Mouse (Mus musculus): ENCODE measurements around the gene Spata46. TPM values are rescaled to one million over a fixed set of nuclear protein-coding genes. Genes with fewer than 3 reads are reported as not detected.

Gene Spata46
- polyA plus RNA-seq, 1 experiment from 2014 or later, result 0.84 TPM

DNA sequence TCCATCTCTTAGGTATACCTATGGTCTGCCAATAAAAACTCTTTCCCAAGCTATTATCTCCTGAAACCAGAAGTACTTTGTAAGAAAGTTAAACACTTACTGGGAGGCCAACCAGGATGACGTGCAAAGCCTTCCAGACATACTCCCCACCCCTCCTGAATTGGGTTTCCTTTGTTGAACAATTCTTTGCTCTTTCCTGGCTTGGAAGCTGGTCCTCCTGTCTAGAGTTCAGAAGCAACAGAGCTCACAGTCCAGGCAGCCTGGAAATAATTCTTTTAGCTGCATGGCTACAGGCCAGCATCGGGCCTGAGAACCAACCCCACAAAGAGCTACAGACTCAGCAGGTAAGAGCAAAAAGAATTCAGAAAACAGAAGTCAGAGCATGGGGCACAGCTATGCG lies 37.7 kb downstream of the Spata46 start:
- H3K27me3 ChIP-seq (ENCODE audit: low read depth, poor library complexity, severe bottlenecking), result peaks cover 5% of the 10 kb centered on the region; the same call in 1 of the 2 replicates
- no peaks in the 10 kb centered on the region for H3K9me3 ChIP-seq (replicated peaks)
- no peak overlapping the region for H3K27ac ChIP-seq (replicated peaks)
- no peak for DNase-seq (ENCODE audit: low spot score)
- no peak overlapping the region for H3K4me3 ChIP-seq
- H3K36me3 ChIP-seq, result no peaks in the 10 kb centered on the region
- WGBS, result 89% methylated on average over 3 of the region's 3 CpGs
- H3K4me1 ChIP-seq, result peaks cover 11% of the 10 kb centered on the region; the same call in 1 of the 2 replicates

GRCm38 (mm10) chr1:170351080-170351479 lies 42.5 kb downstream of the Spata46 start:
- H3K4me1 ChIP-seq, result no peaks in the 10 kb centered on the region
- no peak for DNase-seq (ENCODE audit: low spot score)
- H3K27ac ChIP-seq (replicated peaks), result no peak overlapping the region
- no peaks in the 10 kb centered on the region for H3K27me3 ChIP-seq (ENCODE audit: low read depth, poor library complexity, severe bottlenecking)
- no peaks in the 10 kb centered on the region for H3K9me3 ChIP-seq (replicated peaks)
- no peak overlapping the region for H3K4me3 ChIP-seq
- no peaks in the 10 kb centered on the region for H3K36me3 ChIP-seq

DNA sequence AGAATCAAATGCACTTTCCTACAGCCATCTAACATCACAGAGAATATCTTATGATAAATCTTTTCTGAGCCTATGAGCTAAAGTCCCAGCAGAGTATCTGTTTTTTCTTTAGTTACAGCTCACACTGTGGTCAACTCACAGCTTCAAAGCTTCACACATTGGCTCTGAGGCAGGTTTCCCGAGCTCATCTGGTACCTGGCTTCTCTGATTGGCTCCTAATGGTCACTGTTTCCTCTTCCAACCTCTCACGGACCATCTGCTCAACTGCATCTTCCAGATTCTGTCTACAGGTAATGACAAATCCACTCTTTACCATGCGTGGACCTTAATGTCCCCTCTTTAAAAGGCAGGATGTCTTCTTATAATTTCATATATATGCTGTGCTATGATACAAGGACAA lies 44.7 kb downstream of the Spata46 start:
- H3K4me3 ChIP-seq, result no peak overlapping the region
- no peaks in the 10 kb centered on the region for H3K27me3 ChIP-seq (ENCODE audit: low read depth, poor library complexity, severe bottlenecking)
- no peak for DNase-seq (ENCODE audit: low spot score)
- 72% methylated on average over 3 of the region's 3 CpGs for WGBS
- no peaks in the 10 kb centered on the region for H3K4me1 ChIP-seq
- H3K9me3 ChIP-seq (replicated peaks), result no peaks in the 10 kb centered on the region
- H3K27ac ChIP-seq (replicated peaks), result no peak overlapping the region
- H3K36me3 ChIP-seq, result no peaks in the 10 kb centered on the region

DNA sequence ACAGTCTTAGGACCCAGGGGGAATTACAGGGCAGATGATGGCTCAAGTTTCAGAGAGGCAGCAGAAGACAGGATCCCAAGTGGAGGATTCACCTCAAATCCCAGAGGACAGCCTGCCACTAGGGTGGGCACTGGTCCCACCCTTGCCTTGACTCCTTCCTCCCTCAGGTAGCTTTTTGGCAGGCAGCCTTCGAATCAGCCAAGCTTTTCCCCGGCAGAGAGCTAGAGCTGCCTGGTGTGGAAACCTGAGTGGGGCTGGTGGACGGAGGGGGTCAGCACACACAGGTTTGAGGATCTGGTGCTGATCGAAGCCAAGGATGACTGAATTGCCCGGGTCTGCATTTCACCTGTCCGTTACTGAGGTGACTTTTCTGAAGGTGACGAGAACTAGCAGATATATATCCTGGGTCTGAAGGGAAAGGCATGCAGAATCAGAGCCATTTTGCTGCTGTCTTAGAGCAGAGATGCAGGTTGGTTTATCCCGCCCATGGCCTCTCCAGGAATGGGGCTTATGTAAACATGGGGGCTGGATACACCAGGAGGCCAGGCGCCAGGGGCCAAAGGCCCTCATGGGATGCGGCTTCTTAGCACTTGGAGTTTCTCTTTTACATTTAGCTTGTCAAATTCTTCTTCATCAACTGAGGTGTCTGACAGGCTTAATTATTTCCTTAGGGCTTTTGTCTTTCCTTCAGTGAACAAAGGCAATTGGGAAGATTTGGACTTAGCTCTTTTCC lies 51.7 kb downstream of the Spata46 start:
- H3K36me3 ChIP-seq, result no peaks in the 10 kb centered on the region
- no peak overlapping the region for H3K27ac ChIP-seq (replicated peaks)
- peaks cover 7% of the 10 kb centered on the region for H3K4me1 ChIP-seq
- H3K9me3 ChIP-seq (replicated peaks), result no peaks in the 10 kb centered on the region
- H3K27me3 ChIP-seq (ENCODE audit: low read depth, poor library complexity, severe bottlenecking), result no peaks in the 10 kb centered on the region
- H3K4me3 ChIP-seq, result no peak overlapping the region
- no peak for DNase-seq (ENCODE audit: low spot score)
- 71% methylated on average over 10 of the region's 10 CpGs for WGBS

Other genes starting within 250 kb of the Spata46 start
- 22.8 and 23.0 TPM in 2 replicates for gene Ddr2, start 198.0 kb upstream of the Spata46 start, polyA plus RNA-seq (2016; fragmentation: Nextera tagmentation; extraction: Ambion mirVana)
- gene Uap1, start 133.8 kb upstream of the Spata46 start, polyA plus RNA-seq (2016; fragmentation: Nextera tagmentation; extraction: Ambion mirVana), result 52.0 and 55.5 TPM in 2 replicates
- 9.2 and 10.7 TPM in 2 replicates for gene Uhmk1, start 93.4 kb upstream of the Spata46 start, polyA plus RNA-seq (2016; fragmentation: Nextera tagmentation; extraction: Ambion mirVana)
- not detected in 2 replicates for gene Sh2d1b2, start 76.1 kb upstream of the Spata46 start, polyA plus RNA-seq (2016; fragmentation: Nextera tagmentation; extraction: Ambion mirVana)
- gene Sh2d1b1, start 31.5 kb upstream of the Spata46 start, polyA plus RNA-seq (2016; fragmentation: Nextera tagmentation; extraction: Ambion mirVana), result not detected in 2 replicates
- gene Gm7694, start 2.5 kb upstream of the Spata46 start, polyA plus RNA-seq (2016; fragmentation: Nextera tagmentation; extraction: Ambion mirVana), result 2.7 and 3.1 TPM in 2 replicates

Data from midbrain, embryonic 10.5 days (tissue).